Mouse (Mus musculus): ENCODE measurements around the gene Sik3.
A peak's percentile ranks its signal among the peaks of the same experiment; 100 is the strongest.

The Sik3 gene

DNA sequence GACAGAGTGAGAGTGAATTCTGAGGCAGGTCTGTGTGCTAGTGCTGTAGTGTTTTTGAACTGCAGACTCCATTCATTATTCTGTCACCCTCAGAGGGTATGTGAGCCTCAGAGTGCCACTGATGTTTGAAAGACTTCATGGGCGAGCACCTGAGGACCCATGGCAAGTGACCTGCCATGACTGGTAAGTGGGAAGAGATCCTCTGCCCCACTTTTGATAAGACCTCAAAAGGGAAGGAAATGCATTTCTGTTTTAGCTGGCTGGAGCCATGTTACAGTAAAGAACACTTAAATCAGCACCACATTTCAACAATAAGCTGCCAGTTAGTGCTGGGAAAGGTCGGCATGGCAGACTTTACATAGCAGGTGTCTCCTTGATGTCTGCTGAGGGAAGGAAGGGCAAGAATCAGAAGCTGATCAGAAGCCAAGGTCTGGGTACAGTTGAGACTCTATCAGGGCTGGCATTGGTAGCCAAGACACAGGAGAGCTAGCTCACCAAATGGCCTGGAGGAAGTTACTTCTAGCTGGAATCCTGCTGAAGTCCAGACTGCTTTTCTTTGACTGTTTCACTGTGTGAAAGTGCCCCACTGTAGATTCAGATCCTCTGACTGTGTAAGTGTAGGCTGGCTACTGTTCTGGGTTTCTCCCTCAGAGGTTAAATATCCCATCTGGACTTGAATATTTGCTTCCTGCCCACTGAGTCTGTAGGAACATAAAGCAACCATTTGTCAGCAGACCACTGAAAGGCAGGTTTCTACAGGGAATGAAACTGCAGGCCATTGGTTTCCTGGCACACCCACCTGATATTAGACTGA is 138.5 kb downstream of the Sik3 start:
- DNase-seq (ENCODE audit: low read depth, low spot score) = no peak

DNA sequence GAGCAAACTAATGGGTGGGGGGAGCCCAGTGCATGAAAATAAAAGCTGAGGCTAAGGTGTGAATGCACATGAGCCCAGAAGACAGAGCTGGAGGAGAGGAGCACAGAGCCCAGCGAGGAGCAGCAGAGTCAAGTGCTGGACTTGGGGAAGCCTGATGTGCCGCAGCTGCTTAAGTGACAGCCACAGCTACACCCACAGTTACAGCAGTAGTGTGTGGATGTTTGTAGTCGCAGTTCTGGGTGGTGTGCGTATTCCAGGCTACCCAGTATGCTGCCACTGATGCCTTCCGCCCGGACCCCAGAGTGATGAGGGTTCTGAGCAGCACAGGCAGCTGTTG is 139.1 kb downstream of the Sik3 start:
- DNase-seq (ENCODE audit: low read depth, low spot score) = peak; percentile 47

DNA sequence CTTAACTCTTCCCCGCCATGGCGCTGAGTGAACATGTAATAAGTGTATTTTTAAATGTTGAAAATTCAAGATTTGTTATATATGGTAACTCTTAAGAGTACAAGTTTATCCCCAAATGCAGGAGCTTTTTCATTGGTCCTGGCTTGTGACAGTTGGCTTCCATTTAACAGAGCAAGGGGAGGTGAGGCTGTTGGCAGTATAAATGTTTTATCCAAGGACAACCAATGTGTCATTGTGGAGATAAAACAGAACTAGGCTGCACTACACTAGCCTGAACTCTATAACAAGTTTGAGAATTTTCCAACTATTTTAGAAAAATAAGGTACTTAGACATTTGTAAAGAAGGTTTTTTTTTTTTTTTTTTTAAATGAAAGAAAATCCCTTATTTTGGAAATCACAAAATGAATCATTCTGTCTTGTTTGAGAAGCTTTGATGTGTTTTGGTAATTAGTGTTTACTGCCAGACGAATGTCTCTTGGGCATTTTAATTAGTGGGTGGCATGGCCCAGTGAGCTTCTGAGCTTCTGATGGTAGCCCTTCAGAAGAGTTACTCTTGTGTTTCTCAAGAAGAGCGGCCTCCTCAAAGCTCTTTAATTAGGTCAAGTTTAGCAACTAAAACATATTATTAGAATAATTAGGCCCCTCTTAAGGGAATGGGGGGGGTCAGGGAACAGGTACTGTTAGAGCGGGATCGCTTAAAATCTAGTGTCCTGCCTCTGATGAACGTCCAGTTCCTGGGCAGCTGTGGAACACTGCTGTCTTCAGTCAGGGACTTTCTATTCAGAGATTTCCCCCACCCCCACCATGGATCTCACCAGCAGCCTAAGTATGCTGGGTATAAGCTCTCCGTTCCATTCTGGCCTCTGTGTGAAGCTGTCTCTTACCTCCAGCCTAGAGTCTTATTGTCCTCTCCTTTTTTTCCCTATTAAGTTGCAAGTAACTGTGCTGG is 139.7 kb downstream of the Sik3 start:
- no peak for DNase-seq (ENCODE audit: low read depth, low spot score)

DNA sequence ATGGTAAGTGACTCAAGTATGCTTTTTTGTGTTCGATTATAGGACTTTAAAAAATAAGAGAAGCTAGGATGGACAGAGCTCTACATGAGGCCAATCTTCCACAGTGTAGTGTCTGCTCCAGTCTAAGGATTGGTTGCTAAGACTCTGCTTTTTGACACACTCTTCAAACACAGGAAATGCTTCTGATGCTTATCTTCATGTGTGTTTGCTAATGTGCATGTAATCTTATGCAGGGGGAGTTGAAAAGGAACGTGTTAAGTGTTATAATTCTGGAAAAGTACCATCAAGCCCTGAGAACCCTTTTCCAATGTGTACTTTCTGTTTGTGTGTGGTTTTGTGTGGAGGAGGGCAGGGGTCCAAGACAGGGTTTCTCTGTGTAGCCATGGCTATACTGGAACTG is 141.8 kb downstream of the Sik3 start:
- no peak for DNase-seq (ENCODE audit: low read depth, low spot score)

DNA sequence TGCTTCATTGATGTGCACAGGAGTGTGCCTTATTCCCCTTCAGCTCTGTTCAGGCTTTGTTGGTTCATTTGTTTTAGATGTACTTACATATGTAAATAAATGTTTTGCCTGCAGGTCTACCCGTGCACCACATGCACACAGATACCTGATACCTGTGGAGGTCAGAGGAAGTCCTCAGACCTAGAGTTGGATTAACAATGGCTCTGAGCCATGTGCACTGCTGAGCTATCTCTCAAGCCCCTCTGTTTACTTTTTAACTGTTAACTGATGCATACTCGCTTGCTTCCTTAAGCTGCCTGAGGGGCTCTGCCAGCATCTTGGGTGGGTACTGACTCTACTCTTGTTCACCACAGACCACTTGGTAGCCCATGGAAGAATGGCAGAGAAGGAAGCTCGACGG is 142.4 kb downstream of the Sik3 start:
- no peak for DNase-seq (ENCODE audit: low read depth, low spot score)

DNA sequence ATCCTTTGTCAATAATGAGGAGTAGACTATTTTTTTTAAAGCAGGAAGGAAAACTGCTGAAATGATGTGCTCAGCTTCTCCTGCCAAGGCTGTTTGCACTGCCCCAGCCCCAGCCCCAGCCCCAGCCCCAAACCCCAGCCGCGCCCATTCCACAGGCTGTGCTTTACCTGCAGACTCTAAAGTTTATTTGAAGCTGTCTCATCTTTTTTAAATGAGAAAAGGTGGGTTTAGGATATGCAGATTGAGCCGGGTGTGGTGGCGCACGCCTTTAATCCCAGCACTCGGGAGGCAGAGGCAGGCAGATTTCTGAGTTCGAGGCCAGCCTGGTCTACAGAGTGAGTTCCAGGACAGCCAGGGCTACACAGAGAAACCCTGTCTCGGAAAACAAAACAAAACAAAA is 143.2 kb downstream of the Sik3 start:
- DNase-seq (ENCODE audit: low read depth, low spot score) = peak; percentile 78

DNA sequence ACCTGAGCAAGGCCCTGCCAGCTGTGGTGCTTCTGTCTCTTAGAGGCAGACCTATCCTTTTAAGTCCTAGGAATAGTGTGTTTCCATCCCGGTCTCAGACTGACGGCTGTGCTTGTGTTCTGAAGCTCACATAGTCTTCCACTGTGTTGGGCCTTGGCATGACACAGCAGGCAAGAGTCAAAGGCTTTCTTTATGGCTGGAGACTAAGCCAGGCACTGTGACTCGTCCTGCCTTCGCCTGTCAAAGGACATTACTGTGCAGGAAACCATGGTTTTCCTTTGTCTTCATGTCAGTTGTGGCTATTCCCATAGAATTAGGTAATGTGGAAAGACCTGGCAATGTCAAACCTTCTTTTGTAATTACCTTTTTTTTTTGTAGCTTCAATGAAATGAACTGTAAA is 144.1 kb downstream of the Sik3 start:
- no peak for DNase-seq (ENCODE audit: low read depth, low spot score)

DNA sequence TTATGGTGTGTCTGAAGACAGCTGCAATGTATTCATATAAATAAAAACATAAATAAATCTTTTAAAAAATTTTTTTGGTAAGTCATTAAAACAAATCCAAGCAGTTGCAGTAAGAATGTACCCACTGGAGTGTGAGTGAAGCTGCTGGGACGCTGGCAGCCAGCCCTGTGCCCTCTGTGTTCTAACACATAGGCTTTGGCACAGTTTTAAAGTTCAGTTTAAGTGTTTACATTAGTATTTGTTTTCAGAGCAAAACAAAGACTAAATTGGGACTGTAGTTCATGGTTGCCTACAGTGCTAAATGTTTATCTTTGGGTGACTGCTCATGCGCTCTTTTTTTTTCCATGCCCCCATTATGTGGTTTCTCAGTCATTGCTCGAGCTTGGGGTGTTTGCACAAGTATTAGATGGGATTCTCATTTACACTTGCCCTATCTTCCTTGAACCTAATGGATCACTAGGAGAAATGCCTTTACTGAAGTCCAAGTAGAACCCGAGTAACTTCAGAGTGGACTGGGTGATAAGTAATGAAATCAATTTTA is 145.7 kb downstream of the Sik3 start:
- no peak for DNase-seq (ENCODE audit: low read depth, low spot score)

DNA sequence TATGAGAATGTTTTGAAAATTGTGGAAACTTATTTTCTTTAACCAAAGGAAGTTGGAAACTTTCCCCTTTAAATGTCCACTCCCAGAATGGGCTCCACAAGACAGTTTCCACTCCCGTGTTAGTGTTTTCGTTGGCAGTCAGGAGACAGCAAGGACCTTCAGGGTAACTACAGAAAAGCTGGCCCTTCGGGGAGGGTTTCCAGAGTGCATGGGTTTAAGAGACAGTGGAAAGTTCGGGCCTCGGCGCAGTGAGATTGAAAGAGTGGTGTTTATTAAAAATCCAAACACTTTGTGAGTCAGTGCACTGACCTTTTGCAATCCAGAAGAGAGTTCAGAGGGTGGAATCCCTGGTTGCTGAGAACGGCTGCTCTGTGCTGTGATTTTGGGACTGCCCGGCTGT is 150.8 kb downstream of the Sik3 start:
- DNase-seq (ENCODE audit: low read depth, low spot score) = no peak

DNA sequence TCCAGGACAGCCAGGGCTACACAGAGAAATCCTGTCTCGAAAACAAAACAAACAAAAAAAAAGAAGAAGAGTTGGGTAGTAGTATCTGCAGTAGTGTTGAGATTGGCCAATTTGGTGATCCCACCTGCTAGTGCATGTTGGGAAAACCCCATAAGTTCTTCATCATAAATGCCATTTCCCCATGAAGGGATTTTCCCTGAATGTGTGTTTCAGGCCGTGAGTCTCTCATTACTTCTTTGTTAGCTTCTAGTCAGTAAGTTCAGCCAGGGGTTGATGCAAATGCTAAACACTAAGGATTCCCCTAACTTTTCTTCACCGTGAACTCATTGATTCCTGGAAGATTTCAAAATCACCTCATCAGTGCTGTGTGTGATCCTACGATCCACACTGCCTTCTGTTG is 156.2 kb downstream of the Sik3 start:
- DNase-seq (ENCODE audit: low read depth, low spot score) = no peak

DNA sequence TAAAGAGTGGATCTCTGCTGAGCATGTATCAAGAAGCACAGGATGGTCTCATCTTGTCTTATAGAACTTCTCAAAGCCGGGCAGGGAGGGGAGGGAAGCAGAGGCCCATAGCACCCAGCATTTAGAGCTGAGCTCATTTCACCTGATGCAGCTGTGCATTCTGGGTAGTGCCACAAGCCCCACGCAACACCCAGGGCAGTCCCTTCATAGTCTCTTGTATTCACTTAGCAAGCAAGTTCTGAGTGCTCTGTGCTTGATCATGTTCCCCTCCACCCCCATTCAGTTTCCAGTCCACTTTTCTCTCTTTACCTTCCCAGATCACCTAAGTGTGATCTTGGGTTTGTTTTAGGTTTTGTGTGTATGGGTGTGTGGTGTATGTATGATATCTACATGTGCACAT is 159.6 kb downstream of the Sik3 start:
- no peak for DNase-seq (ENCODE audit: low read depth, low spot score)

DNA sequence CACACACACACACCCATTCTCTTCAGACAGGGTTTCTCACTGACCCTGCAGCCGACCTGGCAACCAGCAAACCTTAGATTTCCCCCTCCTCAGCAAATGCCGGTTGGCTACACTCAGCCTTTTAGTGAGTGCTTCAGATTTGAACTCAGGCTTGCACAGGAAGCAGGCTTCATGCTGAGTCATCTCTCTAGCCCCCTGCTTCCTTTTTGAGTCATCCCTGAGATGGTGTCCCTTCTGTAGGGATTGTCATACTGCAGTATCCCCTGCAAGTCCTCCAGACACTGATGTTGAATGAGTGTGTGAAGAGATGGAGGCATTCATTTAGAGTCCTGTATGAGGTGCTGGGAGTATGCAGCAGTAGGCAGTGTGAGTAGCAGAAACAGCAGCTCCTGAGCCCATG is 160.3 kb downstream of the Sik3 start:
- DNase-seq (ENCODE audit: low read depth, low spot score) = no peak

DNA sequence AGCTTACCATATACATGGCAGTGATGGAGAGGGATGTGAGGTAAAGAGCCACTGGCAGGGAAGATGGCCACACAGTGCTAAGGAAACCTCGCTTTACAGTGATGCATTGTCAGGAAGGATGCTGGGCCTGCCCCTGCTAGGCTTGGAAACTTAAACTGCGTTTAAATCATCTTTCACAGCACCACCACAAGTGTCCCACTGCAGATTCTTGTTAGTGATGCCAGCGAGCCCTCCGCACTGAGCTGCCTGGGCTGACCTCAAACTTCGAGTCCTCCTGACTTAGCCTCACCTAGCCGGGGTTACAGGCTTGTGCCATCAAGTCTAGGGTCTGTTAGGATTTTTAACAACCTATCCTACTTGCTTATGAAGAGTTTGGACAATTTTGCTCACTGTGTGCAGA is 161.3 kb downstream of the Sik3 start:
- no peak for DNase-seq (ENCODE audit: low read depth, low spot score)

DNA sequence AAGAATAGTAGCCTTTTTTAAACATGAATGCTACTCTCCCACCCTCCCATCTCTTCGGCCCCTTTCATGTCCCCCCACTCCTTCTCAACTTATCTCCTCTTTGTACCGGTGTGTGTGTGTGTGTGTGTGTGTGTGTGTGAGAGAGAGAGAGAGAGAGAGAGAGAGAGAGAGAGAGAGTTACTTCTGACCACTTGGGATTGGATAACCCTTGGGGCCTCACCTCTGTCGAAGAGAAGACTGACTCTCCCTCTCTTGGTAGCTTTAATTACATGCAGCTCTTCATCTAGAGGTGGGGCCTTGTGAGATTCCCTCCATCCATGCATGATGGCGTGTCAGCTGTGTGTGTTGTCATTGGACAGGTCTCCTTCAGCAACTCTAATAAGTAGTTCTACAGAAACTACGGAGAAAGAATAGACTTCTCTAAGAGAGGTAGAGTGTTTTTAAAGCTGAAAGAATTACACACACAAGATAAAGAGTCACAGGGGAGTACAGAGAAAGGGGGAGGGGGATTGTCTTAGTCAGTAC is 162.2 kb downstream of the Sik3 start:
- no peak for DNase-seq (ENCODE audit: low read depth, low spot score)

DNA sequence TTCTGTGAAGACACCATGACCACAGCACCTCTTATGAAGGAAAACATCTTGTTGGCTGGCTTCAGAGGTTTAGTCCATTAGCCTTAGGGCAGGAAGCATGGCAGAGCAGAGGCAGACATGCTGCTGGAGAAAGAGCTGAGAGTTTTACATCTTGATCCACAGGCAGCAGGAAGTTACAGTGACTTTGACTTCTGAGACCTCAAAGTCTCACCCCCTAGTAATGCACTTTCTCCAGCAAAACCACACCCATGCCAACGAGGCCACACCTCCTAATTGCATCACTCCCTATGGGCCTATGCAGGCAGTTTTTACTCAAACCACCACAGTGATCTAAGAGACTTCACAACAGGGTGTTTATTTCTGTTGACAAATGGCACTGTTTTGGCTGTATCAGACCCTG is 162.7 kb downstream of the Sik3 start:
- peak; percentile 53 for DNase-seq (ENCODE audit: low read depth, low spot score)

DNA sequence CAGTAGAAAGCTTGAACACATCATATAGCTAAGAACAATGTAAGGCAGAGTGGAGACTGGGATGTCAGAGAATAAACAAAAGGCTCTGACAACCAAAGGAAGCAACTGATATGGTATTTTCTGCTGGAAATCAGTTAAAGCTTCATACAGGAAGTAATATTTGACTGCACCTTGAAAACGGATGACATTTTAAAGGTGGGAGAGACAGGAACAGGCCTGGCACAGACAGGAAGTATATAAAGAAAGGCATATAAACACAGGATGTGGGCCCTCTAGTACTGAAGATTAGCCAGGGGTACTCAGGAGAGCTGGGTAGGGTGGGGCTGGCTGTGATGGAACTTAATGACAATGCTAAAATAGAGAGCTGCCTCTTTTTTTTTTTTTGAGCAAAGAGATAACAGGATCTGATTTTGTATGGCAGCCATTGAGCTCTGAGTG is 163.3 kb downstream of the Sik3 start:
- no peak for DNase-seq (ENCODE audit: low read depth, low spot score)

DNA sequence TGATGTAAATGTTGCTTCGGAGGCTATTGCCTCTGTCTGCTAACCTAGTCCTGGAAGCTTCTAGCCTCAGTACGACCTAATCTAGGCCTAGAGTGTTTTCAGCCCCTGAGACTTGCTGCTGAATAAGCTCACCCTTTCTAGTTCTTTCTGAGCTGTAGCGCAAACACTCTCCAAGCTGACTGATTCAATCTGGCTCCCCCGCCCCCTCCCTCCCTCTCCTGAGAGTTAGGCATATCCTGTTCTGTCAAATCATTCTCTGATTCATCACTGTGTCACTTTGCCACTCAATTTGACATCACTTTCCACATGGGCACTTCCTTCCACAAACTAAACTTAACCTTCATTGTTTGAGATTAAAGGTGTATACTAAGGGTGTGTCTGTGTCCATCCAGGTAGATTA is 164.0 kb downstream of the Sik3 start:
- no peak for DNase-seq (ENCODE audit: low read depth, low spot score)

DNA sequence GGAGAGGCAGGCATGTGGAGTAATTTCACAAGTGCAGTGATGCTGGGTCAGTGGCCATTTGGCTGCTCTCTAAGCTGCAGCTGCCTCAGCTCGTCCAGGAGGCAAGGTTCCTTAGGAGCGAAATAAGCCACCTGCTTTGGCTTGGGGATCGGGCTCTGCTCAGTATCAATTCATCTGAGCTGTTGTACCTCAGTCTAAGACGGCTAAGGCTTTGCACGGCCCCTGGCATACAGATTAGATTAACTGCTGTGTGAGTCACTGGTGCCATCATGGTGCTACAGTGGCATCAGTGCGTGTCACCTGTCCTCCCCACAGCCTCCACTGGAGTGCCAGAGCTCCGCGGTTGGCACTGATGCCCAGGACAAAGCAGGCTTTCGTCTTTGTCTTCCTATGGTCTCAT is 166.0 kb downstream of the Sik3 start:
- no peak for DNase-seq (ENCODE audit: low read depth, low spot score)

DNA sequence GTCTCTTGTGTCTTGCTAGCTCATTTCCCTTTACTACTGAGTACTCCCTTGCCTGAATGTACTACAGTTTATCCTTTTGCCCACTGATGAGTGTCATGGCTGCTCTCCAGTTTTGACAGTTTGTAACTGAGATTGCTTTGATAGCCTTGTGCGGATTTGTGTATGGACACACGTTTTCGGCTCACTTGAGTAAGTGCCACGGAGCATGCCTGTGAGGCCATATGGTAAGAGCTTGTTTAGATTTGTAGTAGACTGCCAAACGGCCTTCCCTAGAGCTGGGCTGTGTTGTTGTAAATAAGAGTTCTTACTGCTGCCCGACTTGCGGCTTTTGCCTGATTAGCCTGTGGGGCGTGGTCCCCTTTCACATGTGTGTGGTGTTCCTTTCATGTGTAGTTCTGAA is 168.7 kb downstream of the Sik3 start:
- no peak for DNase-seq (ENCODE audit: low read depth, low spot score)

DNA sequence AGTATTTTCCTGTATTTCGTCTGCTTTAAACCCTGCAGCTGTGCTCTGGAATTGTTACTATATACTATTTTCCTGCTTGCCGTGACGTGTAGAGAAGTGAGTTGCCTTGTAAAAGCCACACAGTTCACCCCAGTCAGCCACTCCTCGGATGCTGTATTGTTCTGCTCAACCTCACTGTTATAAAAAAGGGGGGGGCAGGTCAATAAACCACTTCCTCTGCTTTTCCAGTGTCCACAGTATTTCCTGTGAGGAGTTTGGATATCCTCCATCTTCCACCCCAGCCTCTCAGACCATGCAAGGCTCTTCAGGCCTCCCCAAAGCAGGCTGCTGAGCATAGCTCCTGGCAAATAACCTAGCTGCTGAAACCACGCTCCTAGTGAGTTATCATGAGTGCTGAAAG is 171.9 kb downstream of the Sik3 start:
- DNase-seq (ENCODE audit: low read depth, low spot score) = no peak

DNA sequence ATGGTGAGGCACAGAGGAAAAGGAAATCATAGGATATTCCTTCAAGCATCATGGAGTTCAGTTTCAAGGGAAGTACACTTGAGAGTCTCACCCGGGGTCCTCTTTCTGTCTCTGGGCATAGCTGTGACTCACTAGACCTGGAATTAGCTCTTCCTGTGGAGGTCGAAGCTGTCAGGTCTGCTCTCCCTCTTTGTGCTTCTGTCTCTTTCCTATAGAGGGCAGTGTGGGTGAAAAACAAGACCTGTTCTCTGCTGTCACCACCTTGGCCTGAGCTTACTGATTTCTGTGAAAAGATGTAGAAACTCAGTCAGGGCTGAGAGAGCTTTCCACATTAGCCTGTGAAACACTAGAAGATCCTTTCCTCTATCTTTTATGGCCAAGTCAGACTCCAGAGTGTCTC is 172.6 kb downstream of the Sik3 start:
- peak; percentile 63 for DNase-seq (ENCODE audit: low read depth, low spot score)

DNA sequence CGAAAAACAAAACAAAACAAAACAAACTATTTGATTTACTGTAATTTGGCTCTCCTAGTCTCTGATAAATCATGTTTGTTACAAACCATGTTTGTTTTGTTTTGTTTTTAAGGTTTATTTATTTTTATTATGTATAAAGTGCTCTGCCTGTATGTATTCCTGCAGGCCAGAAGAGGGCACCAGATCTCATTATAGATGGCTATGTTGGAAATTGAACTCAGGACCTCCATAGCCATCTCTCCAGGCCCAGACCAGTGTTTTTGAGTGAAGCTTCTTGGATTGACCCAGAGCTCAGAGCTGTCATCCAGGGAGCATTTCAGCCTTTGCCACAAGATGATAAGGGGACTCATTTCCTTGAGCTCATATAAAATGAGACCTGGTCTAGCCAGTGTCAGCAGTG is 173.8 kb downstream of the Sik3 start:
- DNase-seq (ENCODE audit: low read depth, low spot score) = no peak

Data from ES-CJ7 (cell line).